Mouse (Mus musculus) lung, embryonic 15.5 days (tissue): Measurements from ENCODE around the gene Pnrc2. TPM values are rescaled to one million over a fixed set of nuclear protein-coding genes. Genes with fewer than 3 reads are reported as not detected.

Experiments
- ATAC-seq: fragments of 200-750 bp; cut with Nextera tagmentation; 2 replicates; pipeline ENCODE4 v1.8.0; 2017; ENCODE audit warnings: moderate number of reproducible peaks, borderline replicate concordance; ENCODE audit not compliant: low FRiP score, low TSS enrichment; ENCODE audit errors: extremely low read depth
- H3K27ac ChIP-seq: fragments of 300-500 bp; sonication (generic); 2 replicates; pipeline ENCODE4 v1.5.1; 2015; ENCODE audit warnings: moderate library complexity, mild to moderate bottlenecking, inconsistent platforms
- H3K27me3 ChIP-seq: fragments of 300-500 bp; sonication (generic); 2 replicates; pipeline ENCODE4 v1.6.1; 2015; ENCODE audit warnings: inconsistent platforms
- H3K36me3 ChIP-seq: fragments of 300-500 bp; sonication (generic); 2 replicates; pipeline ENCODE4 v1.6.1; 2015; ENCODE audit warnings: inconsistent platforms
- H3K4me1 ChIP-seq: fragments of 300-500 bp; sonication (generic); 2 replicates; pipeline ENCODE4 v1.6.1; 2015; ENCODE audit warnings: inconsistent platforms
- H3K4me2 ChIP-seq: fragments of 300-500 bp; sonication (generic); 2 replicates; pipeline ENCODE4 v1.6.1; 2015; ENCODE audit warnings: inconsistent platforms, mild to moderate bottlenecking, moderate library complexity
- H3K4me3 ChIP-seq: fragments of 300-500 bp; sonication (generic); 2 replicates; pipeline ENCODE4 v1.5.1; 2015; ENCODE audit warnings: mild to moderate bottlenecking, inconsistent platforms
- H3K9ac ChIP-seq: fragments of 300-500 bp; sonication (generic); 2 replicates; pipeline ENCODE4 v1.6.1; 2015; ENCODE audit warnings: inconsistent platforms
- H3K9me3 ChIP-seq: fragments of 300-500 bp; sonication (generic); 2 replicates; pipeline ENCODE4 v1.6.1; 2016; ENCODE audit warnings: inconsistent platforms
- WGBS: fragments of 180-500 bp; shearing (Covaris S2); methylation state at CpG from one replicate; pipeline ENCODE4 v1.1.7; 2015; 5-methylcytosine and 5-hydroxymethylcytosine counted together
- polyA plus RNA-seq: library from polyadenylated mRNA; unstranded; fragments of >200 nt; fragmentation: Nextera tagmentation; extraction: Ambion mirVana; gene quantifications from 2 replicates; pipeline ENCODE4 v1.2.1, GENCODE M21; 2015

Pnrc2 gene
- polyA plus RNA-seq, 1 experiment from 2014 or later, result 220 TPM

GRCm38 (mm10) chr4:135834124-135834717, 39.4 kb downstream of the Pnrc2 start:
- no peak overlapping the region for H3K9ac ChIP-seq
- H3K9me3 ChIP-seq, result no peaks in the 10 kb centered on the region
- H3K27me3 ChIP-seq, result no peaks in the 10 kb centered on the region
- no peak overlapping the region for H3K4me2 ChIP-seq
- no peak overlapping the region for H3K4me3 ChIP-seq
- H3K27ac ChIP-seq, result 0 out of 2 replicates have a peak overlapping the region, but pooled peaks have one; percentile 60
- WGBS, result 77% methylated on average over 8 of the region's 8 CpGs
- no peak for ATAC-seq
- peaks cover 28% of the 10 kb centered on the region for H3K4me1 ChIP-seq
- H3K36me3 ChIP-seq, result no peaks in the 10 kb centered on the region

DNA sequence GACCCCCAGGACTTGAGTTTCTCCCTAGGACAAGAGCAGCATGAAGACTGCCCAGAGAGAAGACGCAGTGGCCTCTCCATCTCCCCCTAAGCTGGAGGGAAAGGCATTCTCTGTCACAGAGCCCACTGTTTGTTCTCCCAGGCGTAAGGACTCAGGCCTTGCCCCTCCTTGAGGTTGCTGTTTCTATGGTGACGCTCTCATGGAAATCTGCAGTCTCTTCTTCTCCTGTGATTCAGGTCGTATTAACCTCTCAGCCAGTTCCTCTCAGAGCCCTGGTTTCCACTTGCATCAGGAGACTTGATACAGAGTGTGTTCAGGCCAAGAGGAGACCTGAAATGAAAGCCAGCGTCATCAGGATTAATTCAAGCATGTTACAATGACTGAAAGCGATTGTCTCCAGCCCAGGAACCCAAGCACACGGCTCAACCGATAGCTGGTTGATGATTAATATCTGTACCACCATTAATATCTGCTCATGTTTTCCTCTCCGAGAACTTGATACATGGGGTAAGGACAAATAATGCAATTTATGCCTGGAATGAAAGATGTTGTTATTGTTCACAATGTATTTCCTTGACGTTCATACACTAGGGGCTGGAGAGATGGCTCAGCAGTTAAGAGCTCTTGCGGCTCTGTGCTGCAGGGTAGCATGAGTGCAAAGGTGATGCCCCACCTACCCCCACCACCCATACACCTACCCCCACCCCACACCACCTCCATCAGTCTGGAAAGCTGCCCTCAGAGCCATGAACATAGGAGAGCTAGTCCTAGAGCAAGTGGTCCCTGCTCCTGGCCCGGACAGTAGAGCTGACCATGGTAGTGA, 40.1 kb downstream of the Pnrc2 start:
- no peak for ATAC-seq
- Histone ChIP-seq H3K9me3 (no peaks in the 10 kb centered on the region), H3K4me1 (peaks cover 35% of the 10 kb centered on the region), H3K36me3 (no peaks in the 10 kb centered on the region), H3K4me2 (no peak overlapping the region; the same call in 1 of the 2 replicates), H3K9ac (no peak overlapping the region), H3K27ac (peak overlapping the region; percentile 60), H3K27me3 (no peaks in the 10 kb centered on the region), H3K4me3 (no peak overlapping the region)
- 52% methylated on average over 12 of the region's 12 CpGs for WGBS

DNA sequence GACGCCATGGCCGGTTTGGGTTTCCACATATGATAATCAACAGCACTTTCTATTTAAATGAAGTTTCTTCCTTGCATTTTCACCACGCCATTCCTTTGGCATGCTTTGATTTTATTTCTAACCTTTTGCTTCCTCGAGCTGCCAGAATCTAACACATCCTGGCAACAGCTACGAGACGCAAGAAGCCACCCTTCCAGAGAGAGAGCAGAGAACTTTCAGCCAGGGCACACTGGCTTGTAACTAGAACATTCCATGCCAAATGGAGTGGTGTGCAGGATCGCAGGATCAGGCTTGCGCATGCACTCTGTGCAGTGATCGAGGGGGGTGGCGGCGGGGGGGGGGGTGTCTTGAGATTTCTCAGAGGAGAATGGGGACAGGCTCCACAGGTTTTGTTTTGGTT, 41.6 kb downstream of the Pnrc2 start:
- Histone ChIP-seq H3K9me3 (no peaks in the 10 kb centered on the region), H3K4me2 (no peak overlapping the region), H3K4me3 (no peak overlapping the region), H3K4me1 (peaks cover 43% of the 10 kb centered on the region), H3K27ac (peak overlapping the region; percentile 60; the same call in 1 of the 2 replicates), H3K9ac (no peak overlapping the region), H3K27me3 (no peaks in the 10 kb centered on the region), H3K36me3 (no peaks in the 10 kb centered on the region)
- ATAC-seq, result no peak
- WGBS, result 41% methylated on average over 11 of the region's 11 CpGs

DNA sequence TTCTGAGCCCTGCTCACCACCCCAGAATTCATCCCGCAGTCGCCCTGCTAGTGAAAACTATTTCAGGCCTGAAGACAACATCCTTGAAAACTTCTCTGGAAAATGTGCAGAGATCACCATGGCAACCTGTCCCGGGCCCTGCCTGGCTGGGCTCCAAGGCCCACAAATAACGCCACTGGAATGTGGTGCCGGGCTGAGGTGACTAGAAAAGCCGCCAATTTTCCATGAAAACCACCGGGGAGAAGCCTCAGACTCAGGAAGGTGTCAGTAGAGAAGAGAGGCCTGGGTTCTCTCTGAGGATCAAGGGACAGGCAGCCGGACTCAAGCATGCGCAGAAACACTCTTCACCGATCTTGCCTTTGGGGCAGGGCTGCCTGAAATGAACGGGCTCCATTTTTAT, 45.2 kb downstream of the Pnrc2 start:
- H3K4me1 ChIP-seq, result peaks cover 36% of the 10 kb centered on the region
- peak; percentile 79 for ATAC-seq
- H3K27ac ChIP-seq, result peak overlapping the region; percentile 93
- no peaks in the 10 kb centered on the region for H3K36me3 ChIP-seq
- peak overlapping the region; percentile 30 for H3K4me2 ChIP-seq
- H3K4me3 ChIP-seq, result no peak overlapping the region; the same call in 1 of the 2 replicates
- 7% methylated on average over 11 of the region's 11 CpGs for WGBS
- H3K9me3 ChIP-seq, result no peaks in the 10 kb centered on the region
- no peak overlapping the region for H3K9ac ChIP-seq
- H3K27me3 ChIP-seq, result no peaks in the 10 kb centered on the region

DNA sequence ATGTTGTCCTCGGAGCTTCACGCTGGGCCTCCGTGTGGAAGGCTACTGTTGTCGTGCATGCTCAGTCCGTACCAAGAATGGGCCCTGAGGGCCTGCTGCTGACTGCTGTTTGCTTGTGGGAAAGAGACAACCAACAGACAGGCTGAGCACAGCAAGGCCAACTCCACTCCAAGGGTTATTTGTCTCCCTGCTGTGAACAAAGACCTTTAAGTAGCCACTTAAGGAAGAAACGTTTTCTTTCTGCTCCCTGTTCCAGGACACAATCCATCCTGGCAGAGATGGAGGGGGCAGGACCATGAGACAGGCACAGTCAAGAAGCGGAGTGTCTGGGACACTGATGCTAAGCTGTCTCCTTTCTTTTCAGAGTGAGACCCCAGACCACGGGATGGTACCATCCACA, 49.4 kb downstream of the Pnrc2 start:
- WGBS, result 41% methylated on average over 8 of the region's 8 CpGs
- H3K36me3 ChIP-seq, result no peaks in the 10 kb centered on the region
- H3K27me3 ChIP-seq, result no peaks in the 10 kb centered on the region
- H3K27ac ChIP-seq, result no peak overlapping the region
- ATAC-seq, result no peak
- no peaks in the 10 kb centered on the region for H3K9me3 ChIP-seq
- no peak overlapping the region for H3K9ac ChIP-seq
- H3K4me2 ChIP-seq, result no peak overlapping the region
- H3K4me1 ChIP-seq, result peaks cover 15% of the 10 kb centered on the region
- no peak overlapping the region for H3K4me3 ChIP-seq

DNA sequence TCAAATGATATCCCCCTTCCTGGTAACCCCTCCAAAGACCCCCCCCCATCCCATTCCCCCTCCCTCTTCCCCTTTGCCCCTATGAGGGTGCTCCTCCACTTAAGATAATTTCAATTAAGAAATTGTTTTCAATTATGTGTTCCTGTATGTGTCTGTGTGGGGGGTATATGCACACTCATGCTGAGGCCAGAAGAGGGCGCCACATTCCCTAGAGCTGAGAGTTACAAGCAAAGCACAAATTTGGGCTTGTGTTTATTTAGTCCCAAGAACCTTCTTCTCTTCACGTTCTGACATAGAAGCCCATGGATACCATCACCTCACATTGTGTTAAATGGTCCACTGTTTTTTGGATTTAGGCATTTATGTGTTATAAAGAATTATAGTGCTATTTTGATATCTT, 50.4 kb downstream of the Pnrc2 start:
- WGBS, result 46% methylated on average over 2 of the region's 2 CpGs
- H3K9me3 ChIP-seq, result no peaks in the 10 kb centered on the region
- H3K27ac ChIP-seq, result no peak overlapping the region
- no peak for ATAC-seq
- no peak overlapping the region for H3K4me3 ChIP-seq
- H3K27me3 ChIP-seq, result no peaks in the 10 kb centered on the region
- H3K4me2 ChIP-seq, result no peak overlapping the region
- H3K4me1 ChIP-seq, result peaks cover 6% of the 10 kb centered on the region
- H3K9ac ChIP-seq, result no peak overlapping the region
- no peaks in the 10 kb centered on the region for H3K36me3 ChIP-seq

DNA sequence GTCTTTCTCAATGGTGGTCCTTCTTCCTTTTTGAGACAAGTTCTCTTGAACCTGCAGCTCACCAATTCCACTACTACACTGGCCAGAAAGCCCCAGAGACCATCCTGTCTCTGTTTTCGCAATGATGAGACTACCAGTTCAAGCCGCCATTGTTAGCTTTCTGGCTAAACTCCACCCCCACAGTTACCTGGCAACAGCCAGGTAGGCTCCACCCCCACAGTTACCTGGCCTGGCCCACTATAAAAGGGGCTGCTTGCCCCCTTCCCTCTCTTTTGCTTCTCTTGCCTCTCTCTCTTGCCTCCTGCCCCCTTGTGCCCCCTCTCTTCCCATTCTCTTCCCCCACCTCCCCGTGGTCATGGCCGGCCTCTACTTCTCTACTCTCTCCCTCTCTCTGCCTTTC, 51.9 kb downstream of the Pnrc2 start:
- no peak for ATAC-seq
- Histone ChIP-seq H3K4me2 (no peak overlapping the region), H3K36me3 (no peaks in the 10 kb centered on the region), H3K4me1 (no peaks in the 10 kb centered on the region), H3K27me3 (no peaks in the 10 kb centered on the region), H3K9ac (no peak overlapping the region), H3K27ac (no peak overlapping the region), H3K4me3 (no peak overlapping the region), H3K9me3 (no peaks in the 10 kb centered on the region)
- WGBS, result 84% methylated on average over 4 of the region's 4 CpGs

Other genes with a start within 250 kb of the Pnrc2 start
- 1.5 and 1.8 TPM in 2 replicates for gene Ifnlr1, start 187.6 kb downstream of the Pnrc2 start, polyA plus RNA-seq
- gene Il22ra1, start 145.7 kb downstream of the Pnrc2 start, polyA plus RNA-seq, result 0.12 TPM in 1 of 2 replicates, not detected in the other
- 0.44 and 0.50 TPM in 2 replicates for gene Myom3, start 114.1 kb downstream of the Pnrc2 start, polyA plus RNA-seq
- 265 and 267 TPM in 2 replicates for gene Srsf10, start 18.1 kb downstream of the Pnrc2 start, polyA plus RNA-seq
- gene Cnr2, start 21.5 kb upstream of the Pnrc2 start, polyA plus RNA-seq, result 0.80 and 0.82 TPM in 2 replicates
- 71.7 and 76.4 TPM in 2 replicates for gene Fuca1, start 46.9 kb upstream of the Pnrc2 start, polyA plus RNA-seq
- 76.1 TPM in 2 replicates for gene Hmgcl, start 72.6 kb upstream of the Pnrc2 start, polyA plus RNA-seq
- 38.2 and 40.5 TPM in 2 replicates for gene Gale, start 89.9 kb upstream of the Pnrc2 start, polyA plus RNA-seq
- gene Lypla2, start 98.8 kb upstream of the Pnrc2 start, polyA plus RNA-seq, result 122 and 124 TPM in 2 replicates
- gene Pithd1, start 113.4 kb upstream of the Pnrc2 start, polyA plus RNA-seq, result 50.1 and 59.7 TPM in 2 replicates
- gene Eloa, start 147.9 kb upstream of the Pnrc2 start, polyA plus RNA-seq, result 36.1 and 38.3 TPM in 2 replicates
- gene Rpl11, start 179.6 kb upstream of the Pnrc2 start, polyA plus RNA-seq, result 476 and 482 TPM in 2 replicates